Mouse (Mus musculus) spleen, adult 2 months (tissue): Measurements from ENCODE around the gene Gbf1. TPM values are rescaled to one million over a fixed set of nuclear protein-coding genes. Genes with fewer than 3 reads are reported as not detected.

ENCODE experiments used
- DNase-seq, 2 experiments: peaks; one replicate each; pipeline versions ENCODE4 v3.0.0 to v3.0.0-alpha.2; 2012 to 2021; ENCODE audit warnings: low spot score in 2 of 2, low read depth in 1 of 2
- H3K27ac ChIP-seq: fragments of 200-500 bp; 2 replicates; pipeline ENCODE4 v1.5.1; 2012; ENCODE audit warnings: low read length, inconsistent platforms; ENCODE audit not compliant: insufficient read depth
- H3K27me3 ChIP-seq: fragments of 200-500 bp; 2 replicates; pipeline ENCODE4 v1.6.1; 2012; ENCODE audit warnings: mild to moderate bottlenecking, moderate library complexity, low read length, inconsistent platforms; ENCODE audit not compliant: control insufficient read depth, insufficient read depth
- H3K36me3 ChIP-seq: fragments of 200-500 bp; 2 replicates; pipeline ENCODE4 v1.6.1; 2012; ENCODE audit warnings: mild to moderate bottlenecking, low read length, inconsistent platforms; ENCODE audit not compliant: control insufficient read depth, insufficient read depth
- H3K4me1 ChIP-seq: fragments of 200-500 bp; 2 replicates; pipeline ENCODE4 v1.6.1; 2011; ENCODE audit warnings: inconsistent platforms; ENCODE audit not compliant: control insufficient read depth, insufficient read depth, insufficient read length
- H3K4me3 ChIP-seq: fragments of 200-500 bp; 2 replicates; pipeline ENCODE4 v1.5.1; 2011; ENCODE audit warnings: mild to moderate bottlenecking, inconsistent platforms; ENCODE audit not compliant: insufficient read depth, insufficient read length; ENCODE audit errors: extremely low read depth
- CTCF ChIP-seq: fragments of 200-500 bp; IDR thresholded peaks from 2 replicates; pipeline ENCODE4 v1.5.1; 2011; ENCODE audit warnings: mild to moderate bottlenecking, inconsistent platforms; ENCODE audit not compliant: insufficient read depth, insufficient read length, insufficient replicate concordance; ENCODE audit errors: extremely low read depth
- POLR2A ChIP-seq: fragments of 200-500 bp; IDR thresholded peaks from 2 replicates; pipeline ENCODE4 v1.6.1; 2011; ENCODE audit warnings: low read depth, low read length, inconsistent platforms
- WGBS: fragments of 180-500 bp; shearing (Covaris S2); methylation state at CpG from one replicate; pipeline ENCODE4 v1.1.7; 2018; 5-methylcytosine and 5-hydroxymethylcytosine counted together
- polyA plus RNA-seq: library from polyadenylated mRNA; depleted of rRNA; stranded (reverse); fragments of >200 nt; gene quantifications from 2 replicates; pipeline ENCODE4 v1.2.3, GENCODE M21; 2012

Gbf1 gene
- polyA plus RNA-seq, 1 experiment = 67.7 TPM

DNA sequence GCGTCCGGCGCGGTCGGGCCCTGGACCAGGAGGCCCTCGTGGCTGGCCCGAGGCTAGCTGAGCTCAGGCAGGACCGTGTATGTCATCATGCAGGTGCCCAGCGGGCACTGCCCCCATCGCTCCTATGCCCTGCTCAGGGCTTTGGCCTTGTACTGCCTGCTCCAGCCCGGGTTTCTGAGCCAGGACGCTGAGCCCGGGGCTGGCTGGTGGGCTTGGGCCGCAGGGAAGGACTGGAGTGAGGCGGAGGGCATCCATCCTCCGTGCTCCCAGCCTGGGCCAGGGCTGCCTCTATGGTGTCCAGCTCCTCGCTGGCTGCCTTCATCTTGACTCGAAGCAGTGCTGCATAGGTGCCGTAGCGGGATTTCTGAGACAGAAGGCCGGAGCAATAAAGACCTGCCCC, 160.3 kb downstream of the Gbf1 start:
- no peak overlapping the region for H3K27ac ChIP-seq
- H3K4me3 ChIP-seq = no peak overlapping the region
- TF ChIP-seq POLR2A = no peak
- TF ChIP-seq CTCF = no peak
- peaks cover 9% of the 10 kb centered on the region for H3K27me3 ChIP-seq
- 95% methylated on average over 21 of the region's 21 CpGs for WGBS
- H3K4me1 ChIP-seq = peaks cover 17% of the 10 kb centered on the region
- H3K36me3 ChIP-seq = peaks cover 50% of the 10 kb centered on the region
- DNase-seq = no peak

DNA sequence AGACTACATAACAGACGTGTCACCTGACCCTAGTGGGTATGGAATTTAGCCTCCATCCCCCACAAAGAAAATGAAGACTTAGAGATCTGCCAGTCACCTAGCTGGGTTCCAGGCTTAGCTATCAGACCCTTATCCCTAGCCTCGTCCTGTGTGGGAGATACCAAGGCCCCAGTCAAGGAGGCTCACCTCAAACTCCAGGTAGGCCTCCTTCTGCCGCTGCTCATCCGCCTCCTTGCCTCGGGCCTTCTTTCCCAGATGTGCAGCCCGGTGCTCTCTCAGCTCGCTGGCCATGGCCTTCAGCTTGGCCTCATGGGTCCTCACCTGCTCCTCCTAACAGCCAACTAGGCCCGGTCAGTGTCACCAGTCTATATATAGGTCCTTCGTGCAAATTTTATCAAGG, 160.8 kb downstream of the Gbf1 start:
- TF ChIP-seq CTCF (no peak), POLR2A (no peak)
- peaks cover 45% of the 10 kb centered on the region for H3K36me3 ChIP-seq
- H3K27ac ChIP-seq = no peak overlapping the region
- no peak for DNase-seq
- H3K27me3 ChIP-seq = peaks cover 14% of the 10 kb centered on the region
- peaks cover 18% of the 10 kb centered on the region for H3K4me1 ChIP-seq
- 90% methylated on average over 9 of the region's 9 CpGs for WGBS
- H3K4me3 ChIP-seq = no peak overlapping the region

DNA sequence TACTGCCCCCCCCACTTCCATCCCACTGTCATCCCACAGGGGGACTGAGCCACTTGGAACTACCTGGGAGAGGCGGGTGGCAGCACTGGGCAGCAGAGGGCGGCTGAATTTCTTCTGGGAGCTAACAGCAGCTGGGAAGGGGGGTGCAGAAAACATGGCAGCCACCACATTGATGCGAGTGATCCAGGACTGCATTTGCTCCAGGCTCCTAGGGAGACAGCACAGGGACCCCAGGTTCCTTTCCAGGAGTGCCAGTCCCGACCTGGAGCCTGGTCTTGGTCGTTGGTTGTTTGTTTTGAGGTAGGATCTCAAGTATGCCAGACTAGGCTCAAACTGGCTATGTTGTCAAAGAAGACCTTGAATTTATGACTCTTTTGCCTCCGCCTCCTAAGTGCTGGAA, 161.3 kb downstream of the Gbf1 start:
- Histone ChIP-seq H3K36me3 (peaks cover 40% of the 10 kb centered on the region), H3K27me3 (peaks cover 19% of the 10 kb centered on the region), H3K4me3 (no peak overlapping the region), H3K27ac (no peak overlapping the region), H3K4me1 (peaks cover 14% of the 10 kb centered on the region)
- WGBS = 92% methylated on average over 6 of the region's 6 CpGs
- no peak for DNase-seq
- TF ChIP-seq POLR2A (no peak), CTCF (no peak)

DNA sequence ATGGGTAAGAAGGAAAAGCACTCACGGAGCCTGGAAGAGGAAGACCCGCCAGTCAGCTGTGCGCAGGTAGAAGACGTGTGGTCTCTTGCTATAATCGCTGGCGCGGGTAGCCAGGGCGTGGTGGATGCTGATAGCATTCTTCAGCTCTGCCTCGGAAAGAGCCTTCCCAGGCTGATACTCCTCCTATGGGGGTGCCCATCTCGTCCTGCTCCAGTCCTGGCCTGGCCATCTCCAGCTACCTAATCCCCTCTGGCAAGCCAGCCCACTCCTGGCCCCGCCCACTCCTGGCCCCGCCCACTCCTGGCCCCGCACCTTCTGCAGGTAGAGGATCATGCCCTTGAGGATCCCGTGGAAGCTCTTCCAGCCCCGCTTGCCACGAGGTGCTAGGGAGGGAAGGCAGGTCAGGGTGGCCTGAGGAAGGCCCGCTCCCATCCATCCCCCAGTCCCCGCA, 161.9 kb downstream of the Gbf1 start:
- Histone ChIP-seq H3K4me3 (no peak overlapping the region), H3K4me1 (peaks cover 10% of the 10 kb centered on the region), H3K27ac (no peak overlapping the region), H3K27me3 (peaks cover 19% of the 10 kb centered on the region), H3K36me3 (peaks cover 37% of the 10 kb centered on the region)
- WGBS = 42% methylated on average over 18 of the region's 18 CpGs
- DNase-seq = no peak
- TF ChIP-seq POLR2A (no peak), CTCF (no peak)

DNA sequence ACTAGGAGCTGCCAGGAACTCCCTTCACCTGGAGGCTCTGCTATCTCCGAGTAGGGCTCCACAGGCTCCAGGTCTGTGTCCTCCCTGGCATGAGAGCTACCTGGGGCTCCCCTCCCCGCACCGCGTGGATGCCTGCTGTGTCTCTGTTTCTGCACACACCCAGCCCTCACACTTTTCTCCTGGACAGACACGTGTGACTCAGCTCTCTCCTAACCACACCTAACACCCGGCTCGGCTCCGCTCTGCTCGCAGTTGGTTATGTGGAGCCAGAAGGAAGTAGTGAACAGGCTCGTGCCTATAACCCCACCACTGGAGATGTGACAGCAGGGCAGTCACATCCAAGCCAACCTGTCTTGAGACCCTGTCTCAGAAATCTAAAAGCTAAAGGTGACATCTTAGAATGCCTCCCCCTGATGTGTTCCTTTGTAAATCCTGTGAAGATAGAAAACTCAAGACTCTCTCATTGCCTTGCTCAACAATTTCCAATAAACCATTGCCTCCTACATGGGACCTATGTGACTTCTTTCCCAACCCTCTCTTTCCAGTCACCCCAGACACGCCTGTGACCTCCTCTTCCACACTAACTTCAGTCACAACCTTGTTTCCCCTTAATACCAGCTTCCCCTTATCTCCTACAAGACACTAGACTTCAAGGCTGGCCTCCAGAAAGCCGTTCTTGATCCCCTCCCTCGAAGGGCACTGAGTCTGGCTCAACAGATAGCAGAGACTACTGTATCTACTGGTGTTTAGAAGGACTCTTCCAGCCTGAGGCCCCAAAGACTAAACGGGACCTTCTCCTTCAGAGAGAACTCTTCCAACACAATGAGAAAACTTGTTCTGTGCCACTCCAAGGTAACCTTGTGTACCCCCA, 162.8 kb downstream of the Gbf1 start:
- H3K4me3 ChIP-seq = no peak overlapping the region
- H3K27me3 ChIP-seq = peaks cover 19% of the 10 kb centered on the region
- no peak overlapping the region for H3K27ac ChIP-seq
- 11% methylated on average over 14 of the region's 14 CpGs for WGBS
- TF ChIP-seq POLR2A (no peak), CTCF (no peak)
- DNase-seq = no peak
- H3K4me1 ChIP-seq = peaks cover 10% of the 10 kb centered on the region
- peaks cover 30% of the 10 kb centered on the region for H3K36me3 ChIP-seq

DNA sequence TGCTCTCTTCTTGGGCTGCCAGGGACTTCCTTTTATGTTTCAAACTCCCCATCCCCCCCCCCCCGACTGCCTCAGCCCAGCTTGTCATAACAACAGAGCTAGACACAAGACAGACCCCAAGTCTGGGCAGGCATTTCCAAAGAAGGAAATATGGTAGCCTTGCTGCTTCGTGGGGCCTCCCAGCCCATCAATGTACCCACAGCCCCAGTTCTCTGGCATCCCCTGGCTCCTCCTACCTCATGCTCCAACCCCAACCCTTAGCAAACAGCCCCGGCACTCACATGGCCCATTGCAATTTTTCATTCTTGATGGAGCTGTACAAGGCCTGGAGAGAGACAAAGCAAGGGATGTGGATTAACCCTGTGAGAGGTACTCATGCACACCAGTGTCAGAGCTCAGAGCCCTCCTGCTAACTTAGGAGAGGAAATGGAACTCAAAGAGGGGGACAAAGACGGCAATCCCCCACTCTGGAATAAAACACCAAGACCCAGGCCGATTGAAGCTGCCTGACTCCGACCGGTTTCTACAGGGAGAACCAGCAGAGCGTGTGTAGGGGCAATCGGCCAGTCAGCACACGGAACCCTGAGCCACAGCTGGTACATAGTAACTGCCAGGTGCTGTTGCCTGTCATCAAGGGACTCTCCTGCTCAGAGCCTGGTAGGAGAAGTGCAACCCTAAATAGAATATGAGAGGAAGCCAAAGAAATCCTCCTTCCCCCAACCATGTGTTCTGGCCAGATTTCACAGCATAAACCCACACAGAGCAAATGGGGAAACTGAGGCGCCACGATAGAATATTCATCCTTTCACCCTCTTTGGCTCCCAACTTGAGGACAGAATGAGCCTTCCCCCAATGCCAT, 163.7 kb downstream of the Gbf1 start:
- Histone ChIP-seq H3K36me3 (peaks cover 21% of the 10 kb centered on the region), H3K27ac (no peak overlapping the region), H3K27me3 (peaks cover 19% of the 10 kb centered on the region), H3K4me3 (no peak overlapping the region), H3K4me1 (peaks cover 10% of the 10 kb centered on the region)
- no peak for DNase-seq
- 51% methylated on average over 12 of the region's 12 CpGs for WGBS
- TF ChIP-seq POLR2A (no peak), CTCF (no peak)

DNA sequence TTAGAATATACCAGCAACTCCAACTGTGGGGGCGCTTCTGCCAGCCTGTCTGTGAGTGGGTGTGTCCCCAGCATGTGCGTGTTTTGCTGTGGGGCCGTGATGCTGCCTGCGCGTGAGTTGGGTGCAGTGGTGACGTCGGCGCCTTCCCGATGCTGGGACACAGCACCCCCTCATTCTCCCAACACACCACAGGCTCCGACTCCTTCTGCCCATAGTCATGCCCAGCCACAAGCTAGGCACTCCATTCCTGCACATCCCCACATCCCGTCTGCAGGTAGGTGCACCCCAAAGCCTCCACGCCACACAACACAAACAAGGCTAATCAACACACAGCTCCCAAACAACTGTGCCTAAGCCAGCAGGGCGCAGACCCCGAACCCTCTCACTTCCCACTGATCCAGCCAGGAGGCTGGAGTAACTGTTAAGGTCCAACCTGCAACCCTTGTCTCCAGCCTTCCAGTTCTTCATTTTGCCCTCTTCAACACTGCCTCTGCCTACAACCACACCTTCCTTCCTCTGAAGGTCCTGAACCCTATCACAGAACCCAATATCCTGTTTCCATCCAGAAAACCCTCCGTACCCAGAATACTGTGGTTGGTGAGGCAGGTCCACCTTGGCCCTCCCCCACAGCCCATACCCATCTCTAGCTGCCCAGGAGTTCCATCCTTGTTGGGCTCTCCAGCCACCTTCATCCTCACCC, 164.7 kb downstream of the Gbf1 start:
- no peak overlapping the region for H3K27ac ChIP-seq
- peaks cover 19% of the 10 kb centered on the region for H3K27me3 ChIP-seq
- H3K4me3 ChIP-seq = no peak overlapping the region
- H3K4me1 ChIP-seq = peaks cover 13% of the 10 kb centered on the region
- 37% methylated on average over 15 of the region's 15 CpGs for WGBS
- DNase-seq = no peak
- H3K36me3 ChIP-seq = peaks cover 12% of the 10 kb centered on the region
- TF ChIP-seq CTCF (no peak), POLR2A (no peak)
